Mouse (Mus musculus): ENCODE data around the gene Fam110a.

Fam110a gene

GRCm38 (mm10) chr2:151997776-151998504, 17.9 kb upstream of the Fam110a start:
- in situ Hi-C loops (cut with MboI, MseI), result loop anchor here in 1 of 2 experiments (10.0 kb wide), 1 partner anchor 253 kb away; the partner anchor contains the start of gene Psmf1

GRCm38 (mm10) chr2:151997190-151997575, 17.2 kb upstream of the Fam110a start:
- in situ Hi-C loops (cut with MboI, MseI), result loop anchor here in 1 of 2 experiments (10.0 kb wide), 1 partner anchor 252 kb away; the partner anchor contains the start of gene Psmf1

- in situ Hi-C loops (cut with MboI, MseI), result loop anchor here in 1 of 2 experiments (10.0 kb wide), 1 partner anchor 252 kb away; the partner anchor contains the start of gene Psmf1
These were observed 16.5 kb upstream of the Fam110a start, which contains the start of gene Slc52a3 for GRCm38 (mm10) chr2:151996229-151997189. Gene Slc52a3 (plus strand): TSS chr2:151996511.

GRCm38 (mm10) chr2:151994350-151995122, 14.5 kb upstream of the Fam110a start:
- in situ Hi-C loops (cut with MboI, MseI), result loop anchor here in 1 of 2 experiments (10.0 kb wide), 1 partner anchor 250 kb away; the partner anchor contains the start of gene Psmf1

GRCm38 (mm10) chr2:151991446-151991845, 11.4 kb upstream of the Fam110a start:
- in situ Hi-C loops (cut with MboI, MseI), result loop anchor here in 1 of 2 experiments (10.0 kb wide), 1 partner anchor 247 kb away; the partner anchor contains the start of gene Psmf1

GRCm38 (mm10) chr2:151990985-151991394, 11.0 kb upstream of the Fam110a start:
- in situ Hi-C loops (cut with MboI, MseI), result loop anchor here in 1 of 2 experiments (10.0 kb wide), 1 partner anchor 246 kb away; the partner anchor contains the start of gene Psmf1

- in situ Hi-C loops (cut with MboI, MseI), result no loop called here
These were observed 9.0 kb upstream of the Fam110a start for GRCm38 (mm10) chr2:151988978-151989377.

- in situ Hi-C loops (cut with MboI, MseI), result no loop called here
These were observed 6.9 kb upstream of the Fam110a start for GRCm38 (mm10) chr2:151986958-151987357.

- in situ Hi-C loops (cut with MboI, MseI), result no loop called here
These were observed 5.6 kb upstream of the Fam110a start for GRCm38 (mm10) chr2:151985426-151986172.

- in situ Hi-C loops (cut with MboI, MseI), result no loop called here
These were observed 4.0 kb upstream of the Fam110a start for GRCm38 (mm10) chr2:151984019-151984418.

- in situ Hi-C loops (cut with MboI, MseI), result no loop called here
These were observed 2.5 kb upstream of the Fam110a start for GRCm38 (mm10) chr2:151982476-151982875.

GRCm38 (mm10) chr2:151981268-151981667, 1.2 kb upstream of the Fam110a start:
- in situ Hi-C loops (cut with MboI, MseI), result no loop called here

GRCm38 (mm10) chr2:151980355-151980693, 305 bp upstream of the Fam110a start:
- in situ Hi-C loops (cut with MboI, MseI), result no loop called here

- in situ Hi-C loops (cut with MboI, MseI), result loop anchor here in 1 of 2 experiments (5.0 kb wide), 1 partner anchor 391 kb away; no protein-coding TSS in a partner anchor
These were observed 1.5 kb downstream of the Fam110a start for GRCm38 (mm10) chr2:151978494-151978893.

- in situ Hi-C loops (cut with MboI, MseI), result loop anchor here in 1 of 2 experiments (5.0 kb wide), 1 partner anchor 391 kb away; no protein-coding TSS in a partner anchor
These were observed 2.2 kb downstream of the Fam110a start for GRCm38 (mm10) chr2:151977689-151978440.

- in situ Hi-C loops (cut with MboI, MseI), result loop anchor here in 1 of 2 experiments (5.0 kb wide), 1 partner anchor 389 kb away; no protein-coding TSS in a partner anchor
These were observed 4.0 kb downstream of the Fam110a start for GRCm38 (mm10) chr2:151976067-151976466.

GRCm38 (mm10) chr2:151975295-151975694, 4.7 kb downstream of the Fam110a start:
- in situ Hi-C loops (cut with MboI, MseI), result loop anchor here in 1 of 2 experiments (5.0 kb wide), 1 partner anchor 388 kb away; no protein-coding TSS in a partner anchor

GRCm38 (mm10) chr2:151973595-151974562, 6.1 kb downstream of the Fam110a start:
- in situ Hi-C loops (cut with MboI, MseI), result loop anchor here in 1 of 2 experiments (25.0 kb wide), 1 partner anchor 1513 kb away; the partner anchor contains the start of gene 4930404H24Rik
